Mouse (Mus musculus) 3134 (cell line): ENCODE data around the gene Tgfb2.

Experiments
- DNase-seq: peaks from one replicate; pipeline ENCODE4 v3.0.0-alpha.2; 2011; ENCODE audit warnings: low spot score; ENCODE audit not compliant: insufficient read length; ENCODE audit errors: extremely low read depth

The Tgfb2 gene

DNA sequence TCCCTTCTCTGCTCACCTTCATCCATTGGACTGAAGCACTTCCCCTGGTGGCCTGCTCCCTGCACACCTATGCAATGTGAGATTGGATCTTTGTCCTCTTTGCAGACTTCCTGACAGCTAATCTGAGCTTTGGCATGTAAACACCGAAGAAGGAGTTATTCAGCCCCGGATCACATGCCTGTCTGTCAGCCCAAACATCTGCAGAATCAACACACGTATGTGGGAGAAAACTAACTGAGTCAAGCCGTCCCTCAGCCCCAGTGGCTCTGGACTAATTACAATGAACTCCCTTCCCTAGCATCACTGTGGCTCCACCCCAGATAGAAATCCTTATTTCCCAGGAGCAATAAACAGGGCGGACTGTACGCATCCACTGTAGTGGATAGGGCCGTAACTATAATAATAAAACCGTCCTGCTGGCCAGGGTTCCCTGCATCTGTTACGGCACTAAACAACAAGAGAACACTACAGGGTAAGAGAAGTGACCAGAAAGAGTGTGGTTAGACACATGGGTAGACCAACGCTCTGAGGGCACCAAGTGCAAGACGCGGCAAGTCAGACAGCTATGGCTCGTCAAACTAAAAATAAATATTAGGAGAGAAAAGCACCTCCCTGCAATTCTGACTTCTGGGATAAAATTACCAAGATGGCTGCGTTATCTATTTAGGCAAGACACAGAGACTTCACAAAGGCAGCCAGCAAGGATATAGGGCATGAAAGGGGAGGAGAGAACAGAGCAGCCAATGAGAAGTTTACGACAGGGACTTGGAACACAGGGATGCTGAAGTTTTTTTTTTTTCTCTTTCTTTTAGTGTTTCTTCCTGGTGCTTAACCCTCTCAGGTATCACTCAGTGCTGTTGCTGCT is 3.2 kb downstream of the Tgfb2 start:
- peak; percentile 26 for DNase-seq

DNA sequence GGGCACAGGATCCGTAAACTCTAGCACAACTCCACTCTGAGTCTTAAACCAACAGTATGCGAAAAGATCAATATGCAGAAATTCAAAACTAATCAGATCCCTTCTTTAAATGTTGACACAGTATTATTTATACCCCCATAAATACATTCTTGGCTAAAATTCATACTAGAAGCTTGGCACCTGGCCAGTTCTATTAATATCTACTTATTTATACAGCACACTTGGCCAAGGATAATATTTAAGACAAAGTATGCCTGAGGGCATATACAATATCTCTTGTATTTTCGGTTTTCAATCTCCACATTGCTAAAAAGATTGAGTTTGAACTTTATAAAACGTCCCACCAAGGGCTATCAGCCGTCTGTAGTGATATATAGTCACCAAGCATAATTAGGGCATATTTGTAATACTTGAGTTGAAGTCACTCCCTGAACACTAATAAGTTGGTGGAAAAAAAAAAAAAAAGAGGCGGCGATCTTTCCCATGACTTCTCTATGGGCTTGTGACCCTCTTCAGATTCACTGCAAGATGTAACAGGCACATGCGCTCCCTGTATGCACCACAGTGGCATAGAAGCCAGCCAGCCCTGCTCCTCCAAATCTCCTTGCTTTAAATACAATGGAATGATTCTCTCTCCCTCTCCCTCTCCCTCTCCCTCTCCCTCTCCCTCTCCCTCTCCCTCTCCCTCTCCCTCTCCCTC is 4.4 kb downstream of the Tgfb2 start:
- no peak for DNase-seq

DNA sequence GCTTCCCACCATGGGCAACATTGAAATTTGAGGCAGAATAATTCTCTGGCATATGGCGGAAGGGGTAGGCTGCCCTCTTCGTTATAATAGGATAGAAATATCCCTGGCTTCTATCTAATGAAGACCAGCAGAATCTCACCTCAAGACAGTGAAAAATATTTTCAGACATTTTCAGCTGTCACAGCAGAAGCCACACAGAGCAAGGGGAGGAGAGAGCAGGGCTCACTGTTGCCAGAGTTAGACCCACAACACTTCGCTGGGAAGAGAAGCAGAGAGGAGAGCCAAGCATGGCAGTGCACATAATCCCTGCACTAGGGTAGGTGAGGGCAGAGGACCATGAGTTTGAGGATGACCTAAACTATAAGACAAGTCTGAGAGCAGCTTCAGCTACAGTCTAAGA is 5.3 kb downstream of the Tgfb2 start:
- no peak for DNase-seq

DNA sequence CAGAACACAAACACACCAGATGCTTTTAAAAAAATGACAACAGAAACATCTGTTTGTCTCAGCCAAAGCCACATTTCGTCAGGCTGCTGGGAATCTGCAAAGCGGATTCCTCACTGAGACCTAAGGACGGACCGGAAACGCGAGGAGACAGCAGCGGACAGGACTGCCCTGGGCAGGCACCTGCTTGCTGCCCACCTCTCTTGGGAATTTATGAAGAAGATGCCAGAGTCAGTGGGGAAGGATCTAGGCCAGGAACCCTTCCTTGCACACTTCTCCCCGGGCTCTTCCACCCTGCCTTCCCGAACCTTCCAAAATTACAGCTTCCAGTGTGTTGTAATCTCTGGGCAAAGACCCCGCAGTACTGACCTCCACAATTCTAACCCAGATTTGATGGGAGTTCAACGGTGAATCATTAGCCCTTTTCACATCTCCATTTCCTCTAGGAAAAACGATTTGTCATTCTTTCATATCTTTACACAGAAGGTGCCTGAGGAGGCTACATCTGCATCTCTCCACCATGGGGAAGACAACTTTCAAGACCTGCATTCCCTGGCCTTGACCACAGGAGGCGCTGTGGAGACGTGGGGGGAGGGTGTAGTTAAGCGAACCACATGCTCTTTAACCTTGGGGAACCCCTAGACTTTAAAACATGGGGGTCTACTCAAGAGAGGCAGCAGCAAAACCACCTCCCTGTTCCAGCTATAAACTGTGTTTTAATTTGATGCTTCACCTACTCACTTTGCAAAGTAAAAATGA is 7.0 kb downstream of the Tgfb2 start:
- DNase-seq: no peak

DNA sequence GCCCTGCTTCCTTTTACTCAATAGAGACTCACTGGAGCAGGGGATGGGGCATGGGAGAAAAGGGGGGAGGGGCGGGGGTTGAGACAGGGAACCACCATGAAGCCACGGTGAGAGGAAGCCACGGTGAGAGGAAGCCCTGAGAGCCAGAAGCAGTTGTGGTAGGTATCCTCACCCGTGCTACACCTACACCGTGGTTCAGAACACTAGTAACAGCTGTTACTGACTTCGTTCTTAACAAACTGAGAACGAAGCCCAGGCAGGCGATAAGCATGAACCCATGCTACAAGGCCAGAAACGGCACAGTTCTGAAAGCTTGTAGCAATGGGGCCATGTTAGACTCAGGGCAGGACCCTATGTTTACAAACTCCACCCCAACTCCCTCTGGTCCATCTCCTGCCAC is 9.6 kb downstream of the Tgfb2 start:
- no peak for DNase-seq

DNA sequence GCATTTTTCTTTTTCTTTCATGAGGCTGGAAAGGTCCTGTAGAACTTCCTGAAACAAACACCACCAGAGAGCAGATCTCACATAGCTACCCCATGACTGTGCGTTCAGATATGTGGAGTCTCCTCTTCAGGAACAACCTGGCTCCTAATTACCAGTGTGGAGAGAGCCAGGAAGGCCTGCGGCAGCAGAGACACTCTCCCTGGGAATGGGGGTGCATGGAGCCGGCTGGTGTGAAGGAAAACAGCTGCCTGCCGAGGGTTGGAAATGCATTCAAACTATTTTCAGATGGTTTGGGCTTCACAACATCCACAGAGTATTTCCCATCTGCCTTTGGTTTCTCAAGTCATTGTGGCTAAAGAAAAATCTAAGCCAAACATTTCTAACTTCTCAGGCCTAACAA is 10.4 kb downstream of the Tgfb2 start:
- DNase-seq: no peak

DNA sequence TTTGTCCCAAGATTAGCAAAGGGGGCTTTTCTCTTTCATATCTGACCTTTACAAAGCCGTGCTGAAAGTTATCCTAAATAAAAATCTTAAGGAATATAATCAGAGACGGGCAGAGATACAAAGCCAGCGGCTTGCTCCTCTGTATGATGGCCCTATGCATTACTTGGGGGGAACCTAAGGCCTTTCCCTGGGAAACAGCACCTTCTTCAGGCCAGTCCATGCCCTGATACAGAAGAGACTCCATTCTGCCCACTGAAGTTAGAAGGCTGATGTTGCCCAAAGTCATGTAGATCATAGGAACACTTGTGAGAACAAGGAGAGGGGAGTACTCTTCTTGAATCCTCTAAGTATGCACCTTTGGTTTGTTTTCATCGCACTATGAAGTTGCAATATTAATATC is 13.4 kb downstream of the Tgfb2 start:
- no peak for DNase-seq

DNA sequence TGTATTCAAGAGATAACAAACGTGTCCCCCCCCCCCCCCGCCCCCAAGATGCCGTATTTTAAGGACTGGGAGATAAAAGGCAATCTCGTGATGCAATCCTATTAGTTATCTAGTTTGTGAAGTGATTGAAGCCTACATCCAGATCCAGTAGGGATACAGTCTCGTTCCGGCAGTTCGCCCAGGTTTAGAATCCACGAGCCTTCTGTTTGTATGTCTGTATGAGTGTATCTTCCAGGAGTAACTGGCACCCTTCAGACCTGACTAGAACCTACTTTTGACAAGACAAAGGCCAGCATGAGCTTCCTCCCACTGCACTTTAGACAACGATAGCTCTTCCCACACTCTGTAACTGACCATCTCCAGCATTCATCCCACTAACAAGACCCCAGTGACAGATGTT is 14.1 kb downstream of the Tgfb2 start:
- DNase-seq: no peak

DNA sequence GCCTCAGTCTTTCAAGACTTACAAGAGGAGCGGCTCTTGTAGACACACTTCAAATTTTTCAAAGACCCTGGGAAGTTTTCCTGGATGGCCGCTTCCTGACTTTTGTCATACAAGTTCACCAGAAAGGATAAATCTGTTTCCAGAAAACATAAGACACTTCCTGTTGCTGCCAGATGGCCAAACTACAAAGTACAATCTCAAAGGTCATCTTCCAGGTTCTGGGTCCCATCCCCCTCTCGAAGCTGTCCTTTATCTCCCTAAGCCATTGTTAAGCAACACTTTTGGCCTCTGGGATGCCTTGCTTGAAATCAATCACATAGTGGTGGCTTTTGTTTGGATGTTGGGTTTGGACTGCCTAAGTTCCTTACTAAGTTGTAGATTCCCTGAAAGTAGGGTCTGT is 21.7 kb downstream of the Tgfb2 start:
- no peak for DNase-seq

DNA sequence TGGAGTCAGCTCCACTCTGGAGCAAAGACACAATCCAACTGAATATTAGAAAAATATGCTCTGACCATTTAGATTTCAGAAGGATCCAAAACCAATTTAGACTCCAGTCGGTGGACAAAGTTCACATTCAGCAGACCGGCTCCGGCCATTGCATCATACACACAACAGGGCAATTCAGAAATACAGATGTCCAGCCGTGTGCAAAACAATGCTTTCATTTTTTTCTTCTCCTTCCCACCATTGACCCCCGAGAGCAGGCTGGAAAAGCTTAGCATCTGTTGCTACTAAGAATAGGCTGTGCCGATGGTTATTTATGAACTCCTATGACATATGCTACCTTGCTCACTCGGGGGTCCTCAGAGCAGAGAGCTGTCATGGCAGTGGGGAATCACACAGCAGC is 23.2 kb downstream of the Tgfb2 start:
- DNase-seq: no peak

DNA sequence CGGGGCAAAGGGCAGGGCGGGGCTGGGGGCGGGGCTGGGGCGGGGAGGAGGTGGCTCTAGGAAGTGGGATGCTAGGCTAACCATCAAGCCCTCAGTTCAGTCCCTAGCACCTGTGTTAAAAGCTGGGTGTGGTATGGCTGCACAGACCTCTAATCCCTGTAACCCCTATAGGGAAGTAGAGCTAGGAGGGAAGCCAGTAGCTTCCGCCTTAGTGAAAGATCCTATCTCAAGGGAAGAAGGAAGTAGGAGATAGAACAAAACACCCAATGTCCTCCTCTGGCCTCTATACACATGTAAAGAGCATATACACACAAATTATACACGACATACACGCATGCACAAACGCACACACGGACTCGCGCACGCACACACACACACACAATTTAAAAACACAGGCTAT is 28.2 kb downstream of the Tgfb2 start:
- DNase-seq: no peak

DNA sequence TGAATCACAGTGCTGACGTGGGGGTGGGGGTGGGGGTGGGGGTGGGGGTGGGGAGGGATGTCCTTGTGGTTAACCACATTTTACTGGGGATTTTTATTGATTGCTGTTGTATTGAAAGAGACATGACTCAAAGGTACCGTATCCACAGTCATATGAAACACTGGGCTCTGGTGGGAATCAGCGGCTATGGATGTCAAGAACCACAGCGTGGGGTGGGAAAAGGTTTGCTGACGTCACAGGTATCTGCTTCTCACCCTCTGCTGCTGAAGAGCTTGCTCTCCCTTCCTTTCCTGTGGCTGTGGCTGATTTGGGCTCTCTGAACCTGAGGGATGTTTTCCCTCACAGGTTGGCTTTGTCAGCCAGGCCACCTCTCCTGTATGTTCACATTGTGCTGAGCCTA is 29.6 kb downstream of the Tgfb2 start:
- no peak for DNase-seq

DNA sequence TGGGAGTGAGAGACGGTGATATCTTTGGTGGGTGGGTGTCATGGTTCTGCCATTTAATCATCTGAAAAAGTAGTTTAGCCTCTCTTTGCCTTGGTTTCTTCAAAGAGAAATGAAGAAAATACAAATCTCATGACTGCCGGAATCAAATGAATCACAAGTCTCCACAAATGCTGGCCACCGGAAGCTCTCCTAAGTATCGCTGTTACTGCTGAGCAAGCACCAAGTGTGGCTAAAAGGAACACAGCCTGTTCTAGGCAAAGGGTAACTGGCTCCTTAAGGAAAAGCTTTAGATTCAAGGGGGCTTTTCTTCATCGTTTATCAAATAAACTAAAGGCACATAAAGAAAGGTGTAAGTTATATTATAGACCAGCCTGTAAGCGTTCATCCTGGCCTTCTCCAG is 30.5 kb downstream of the Tgfb2 start:
- no peak for DNase-seq

DNA sequence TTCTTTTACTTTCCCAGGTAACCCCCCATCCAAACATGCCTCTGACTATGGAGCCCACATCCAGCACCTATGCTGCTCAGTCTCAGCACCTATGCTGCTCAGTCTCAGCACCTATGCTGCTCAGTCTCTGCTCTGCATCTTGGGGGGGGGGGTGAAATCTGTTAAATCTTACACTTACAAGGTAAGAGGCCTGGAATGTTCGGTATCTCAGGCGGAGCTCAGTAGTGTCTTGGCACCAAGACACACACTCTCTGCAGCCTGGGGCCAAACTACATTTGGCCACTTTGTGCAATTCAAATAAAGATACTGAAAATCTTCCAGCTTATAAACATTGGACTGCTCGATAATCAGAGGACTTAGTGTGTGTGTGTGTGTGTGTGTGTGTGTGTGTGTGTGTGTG is 31.2 kb downstream of the Tgfb2 start:
- DNase-seq: no peak

DNA sequence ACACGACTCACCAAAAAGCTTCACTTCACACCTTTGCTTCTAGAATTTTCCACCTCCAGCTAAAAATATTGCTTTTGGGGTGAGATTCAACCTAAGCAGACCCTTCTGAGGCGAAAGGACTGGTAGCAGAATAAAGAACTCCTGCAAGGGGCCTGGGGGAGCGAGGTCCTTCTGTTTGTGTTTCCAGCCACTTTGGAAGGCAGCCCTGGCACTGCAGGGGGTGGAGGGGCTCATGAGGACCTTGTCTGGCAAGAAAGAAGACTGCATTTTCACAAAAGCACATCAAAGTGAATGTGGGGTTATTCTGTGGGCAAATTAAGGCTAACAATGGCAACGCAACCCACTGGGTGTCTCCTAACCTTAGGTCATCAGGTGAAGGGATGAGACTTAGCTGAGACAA is 32.6 kb downstream of the Tgfb2 start:
- DNase-seq: no peak

DNA sequence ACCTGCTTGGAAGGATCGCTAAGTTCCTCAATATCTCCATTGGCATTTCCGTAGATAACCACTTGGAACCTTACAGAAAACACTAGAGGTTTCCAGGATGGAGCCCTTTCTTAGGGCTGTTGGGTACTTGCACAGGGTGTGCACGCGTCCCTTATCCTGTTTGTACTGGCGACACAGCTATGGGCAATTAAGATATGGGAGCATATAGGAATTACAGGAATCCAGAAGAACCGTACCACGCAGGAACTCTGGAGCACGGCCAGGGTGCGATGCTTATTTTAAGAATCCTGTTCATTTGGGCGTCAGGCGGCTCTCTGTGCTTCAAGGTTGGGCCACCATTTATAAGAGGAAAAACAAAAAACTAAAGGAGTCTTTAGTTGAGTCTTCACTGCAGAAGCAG is 42.4 kb downstream of the Tgfb2 start:
- no peak for DNase-seq

DNA sequence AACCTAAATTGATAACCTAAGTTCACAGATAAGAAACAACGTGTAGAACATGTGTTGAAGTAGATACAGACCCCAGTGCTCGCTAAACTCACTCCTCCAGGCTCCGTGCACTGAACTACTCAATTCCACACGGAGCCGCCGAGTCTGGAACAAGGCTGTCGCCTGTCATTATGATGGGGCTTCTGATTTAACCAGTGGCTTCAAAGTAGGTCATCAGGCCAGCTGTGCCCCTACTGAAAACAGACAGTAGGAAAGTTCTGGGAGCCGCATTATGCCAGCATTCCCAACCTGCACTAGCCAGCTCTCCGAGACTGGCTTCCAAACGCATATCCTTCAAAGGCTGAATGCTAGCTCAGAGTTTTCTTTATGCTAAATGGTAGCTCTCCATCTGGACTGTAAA is 42.8 kb downstream of the Tgfb2 start:
- no peak for DNase-seq

DNA sequence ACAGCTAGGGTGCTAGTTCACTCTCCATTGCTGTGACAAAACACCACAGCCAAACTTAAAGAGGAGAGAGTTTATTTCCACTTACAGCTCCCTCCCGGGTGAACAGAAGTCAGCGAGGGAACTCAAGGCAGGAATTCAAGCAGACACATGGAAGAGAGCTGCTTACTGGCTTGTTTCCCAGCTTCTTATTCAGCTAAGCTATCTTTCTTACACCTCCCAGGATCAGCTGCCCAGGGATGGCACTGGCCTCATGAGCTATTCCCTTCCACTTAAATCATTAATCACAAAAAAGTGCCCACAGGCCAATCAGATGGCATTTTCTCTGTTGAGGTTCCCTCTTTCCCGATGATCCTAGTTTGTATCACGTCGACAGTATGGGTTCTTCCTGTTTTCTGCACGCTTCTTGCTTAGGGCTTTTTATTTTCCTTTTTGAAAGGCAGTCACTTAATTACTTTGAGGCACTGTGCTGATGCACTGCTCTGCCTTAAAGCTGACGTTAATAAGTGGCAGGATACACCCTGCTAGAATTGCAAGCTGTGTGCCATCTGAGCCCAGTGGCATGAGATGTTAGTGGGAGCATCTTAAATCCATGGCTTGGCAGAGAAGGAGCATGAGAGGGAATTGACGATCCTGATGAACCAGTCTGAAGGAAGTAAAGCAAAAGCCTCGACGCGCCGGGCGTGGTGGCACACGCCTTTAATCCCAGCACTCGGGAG is 44.4 kb downstream of the Tgfb2 start:
- DNase-seq: no peak

DNA sequence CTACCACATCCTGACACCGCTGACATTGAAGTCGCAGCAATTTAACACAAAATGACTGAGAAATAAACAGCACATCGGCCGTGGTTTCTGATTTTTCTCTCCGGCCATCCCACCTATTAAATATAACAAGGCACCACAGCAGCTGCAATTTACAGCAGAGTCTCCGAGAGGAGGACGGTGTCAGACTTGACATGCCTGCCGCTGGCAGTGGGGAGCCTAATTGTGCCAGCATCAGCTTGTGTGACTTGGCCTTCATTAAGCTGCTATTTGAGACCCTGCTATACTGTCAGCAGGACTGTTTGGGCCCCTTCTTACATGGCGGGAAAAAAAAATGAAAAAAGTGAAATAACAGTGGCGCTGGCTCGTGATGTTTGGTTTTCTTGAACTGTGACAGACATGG is 47.0 kb downstream of the Tgfb2 start:
- no peak for DNase-seq

DNA sequence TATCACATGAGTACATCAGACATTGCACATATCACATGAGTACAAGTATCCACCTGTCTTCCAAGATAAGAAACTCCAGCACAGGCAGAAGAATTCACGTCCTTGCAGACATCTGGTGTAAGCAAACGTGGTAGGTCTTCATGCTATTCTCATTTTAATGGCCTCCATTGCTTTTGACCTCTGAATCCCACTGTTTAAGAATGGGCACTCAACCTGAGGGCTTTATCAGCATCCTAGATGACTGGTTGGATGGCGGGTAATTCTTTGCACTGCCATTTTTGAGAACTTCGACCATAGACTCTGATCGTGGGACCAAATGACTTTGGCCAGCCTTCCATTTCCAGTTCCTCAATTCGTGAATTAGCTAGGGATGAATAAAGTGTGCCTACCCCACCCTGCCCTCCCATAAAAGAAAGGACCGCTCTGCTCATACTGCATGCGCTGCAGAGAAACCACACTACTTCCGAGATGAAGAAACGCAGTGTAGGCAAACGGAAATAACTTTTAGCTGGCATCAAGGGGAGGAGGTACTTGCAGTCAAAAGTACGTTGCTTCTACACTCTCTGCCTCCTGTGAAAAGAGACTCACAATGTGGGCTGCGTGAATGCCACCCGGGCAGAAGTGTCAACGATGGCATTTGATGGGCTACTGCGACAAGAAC is 48.1 kb downstream of the Tgfb2 start:
- DNase-seq: no peak
